Mouse (Mus musculus): ENCODE results near the gene Chmp3. TPM values are rescaled to one million over a fixed set of nuclear protein-coding genes. Genes with fewer than 3 reads are reported as not detected.

Chmp3 gene
- total and polyA plus RNA-seq, 3 experiments, result 34.4 to 59.0 (median 45.7) TPM

- 55% methylated on average over 4 of the region's 4 CpGs for WGBS
- Histone ChIP-seq H3K9ac (ENCODE audit: low read depth, low read length) (no peak overlapping the region), H3K36me3 (ENCODE audit: control insufficient read depth, insufficient read depth, low read length) (peaks cover 16% of the 10 kb centered on the region), H3K27ac (no peak overlapping the region; the same call in 1 of the 2 replicates), H3K4me1 (ENCODE audit: control insufficient read depth, insufficient read depth, low read length) (peaks cover 3% of the 10 kb centered on the region), H3K79me2 (replicated peaks; ENCODE audit: control insufficient read depth, insufficient read depth, low read length) (no peaks in the 10 kb centered on the region), H3K27me3 (ENCODE audit: control insufficient read depth, insufficient read depth, low read length) (no peaks in the 10 kb centered on the region), H3K4me3 (no peak overlapping the region)
- no peak for DNase-seq
- intact Hi-C loops (cut with DNase I), result no loop called here
- no peak for TF ChIP-seq EP300 (IDR thresholded peaks at IDR 0.05; ENCODE audit: insufficient read depth, low read depth, low read length)
Measured at GRCm38 (mm10) chr6:71504091-71504490, 39.5 kb upstream of the Chmp3 start.

GRCm38 (mm10) chr6:71505671-71506070 is 37.9 kb upstream of the Chmp3 start:
- peaks cover 11% of the 10 kb centered on the region for H3K36me3 ChIP-seq (ENCODE audit: control insufficient read depth, insufficient read depth, low read length)
- 96% methylated on average over 2 of the region's 2 CpGs for WGBS
- no peaks in the 10 kb centered on the region for H3K27me3 ChIP-seq (ENCODE audit: control insufficient read depth, insufficient read depth, low read length)
- TF ChIP-seq EP300 (IDR thresholded peaks at IDR 0.05; ENCODE audit: insufficient read depth, low read depth, low read length), result no peak
- TF ChIP-seq POLR2A (IDR thresholded peaks at IDR 0.05; ENCODE audit: insufficient read depth, low read depth, low read length), result no peak
- no peak for TF ChIP-seq CTCF (IDR thresholded peaks at IDR 0.05)
- DNase-seq, result no peak
- no peak overlapping the region for H3K4me3 ChIP-seq
- H3K27ac ChIP-seq, result no peak overlapping the region
- peaks cover 3% of the 10 kb centered on the region for H3K4me1 ChIP-seq (ENCODE audit: control insufficient read depth, insufficient read depth, low read length)
- no peaks in the 10 kb centered on the region; the same call in 1 of the 2 replicates for H3K79me2 ChIP-seq (replicated peaks; ENCODE audit: control insufficient read depth, insufficient read depth, low read length)
- H3K9ac ChIP-seq (ENCODE audit: low read depth, low read length), result no peak overlapping the region
- intact Hi-C loops (cut with DNase I), result no loop called here

GRCm38 (mm10) chr6:71519476-71519875 is 24.1 kb upstream of the Chmp3 start:
- WGBS, result 79% methylated on average over 4 of the region's 4 CpGs
- no peak overlapping the region for H3K9ac ChIP-seq (ENCODE audit: low read depth, low read length)
- intact Hi-C loops (cut with DNase I), result no loop called here
- DNase-seq, result no peak
- no peak for TF ChIP-seq CTCF (IDR thresholded peaks at IDR 0.05)
- TF ChIP-seq POLR2A (IDR thresholded peaks at IDR 0.05; ENCODE audit: insufficient read depth, low read depth, low read length), result no peak
- no peaks in the 10 kb centered on the region for H3K79me2 ChIP-seq (replicated peaks; ENCODE audit: control insufficient read depth, insufficient read depth, low read length)
- no peaks in the 10 kb centered on the region for H3K36me3 ChIP-seq (ENCODE audit: control insufficient read depth, insufficient read depth, low read length)
- no peaks in the 10 kb centered on the region for H3K4me1 ChIP-seq (ENCODE audit: control insufficient read depth, insufficient read depth, low read length)
- H3K27me3 ChIP-seq (ENCODE audit: control insufficient read depth, insufficient read depth, low read length), result no peaks in the 10 kb centered on the region
- no peak overlapping the region for H3K4me3 ChIP-seq
- no peak overlapping the region for H3K27ac ChIP-seq

GRCm38 (mm10) chr6:71525556-71525955 is 18.0 kb upstream of the Chmp3 start:
- H3K27ac ChIP-seq, result no peak overlapping the region
- DNase-seq, result no peak
- no peak overlapping the region for H3K4me3 ChIP-seq
- no peaks in the 10 kb centered on the region for H3K4me1 ChIP-seq (ENCODE audit: control insufficient read depth, insufficient read depth, low read length)
- H3K27me3 ChIP-seq (ENCODE audit: control insufficient read depth, insufficient read depth, low read length), result no peaks in the 10 kb centered on the region
- H3K79me2 ChIP-seq (replicated peaks; ENCODE audit: control insufficient read depth, insufficient read depth, low read length), result no peaks in the 10 kb centered on the region
- WGBS, result 45% methylated on average over 3 of the region's 3 CpGs
- H3K9ac ChIP-seq (ENCODE audit: low read depth, low read length), result no peak overlapping the region
- H3K36me3 ChIP-seq (ENCODE audit: control insufficient read depth, insufficient read depth, low read length), result no peaks in the 10 kb centered on the region
- no peak for TF ChIP-seq EP300 (IDR thresholded peaks at IDR 0.05; ENCODE audit: insufficient read depth, low read depth, low read length)
- no peak for TF ChIP-seq CTCF (IDR thresholded peaks at IDR 0.05)
- no peak for TF ChIP-seq POLR2A (IDR thresholded peaks at IDR 0.05; ENCODE audit: insufficient read depth, low read depth, low read length)
- intact Hi-C loops (cut with DNase I), result no loop called here

- WGBS, result 83% methylated on average over 10 of the region's 10 CpGs
- intact Hi-C loops (cut with DNase I), result no loop called here
- H3K36me3 ChIP-seq (ENCODE audit: control insufficient read depth, insufficient read depth, low read length), result no peaks in the 10 kb centered on the region
- H3K27ac ChIP-seq, result no peak overlapping the region
- no peaks in the 10 kb centered on the region for H3K4me1 ChIP-seq (ENCODE audit: control insufficient read depth, insufficient read depth, low read length)
- no peaks in the 10 kb centered on the region for H3K27me3 ChIP-seq (ENCODE audit: control insufficient read depth, insufficient read depth, low read length)
- H3K4me3 ChIP-seq, result no peak overlapping the region
- TF ChIP-seq EP300 (IDR thresholded peaks at IDR 0.05; ENCODE audit: insufficient read depth, low read depth, low read length) (no peak), POLR2A (IDR thresholded peaks at IDR 0.05; ENCODE audit: insufficient read depth, low read depth, low read length) (no peak), CTCF (IDR thresholded peaks at IDR 0.05) (no peak)
- no peaks in the 10 kb centered on the region for H3K79me2 ChIP-seq (replicated peaks; ENCODE audit: control insufficient read depth, insufficient read depth, low read length)
- no peak for DNase-seq
- no peak overlapping the region for H3K9ac ChIP-seq (ENCODE audit: low read depth, low read length)
Measured at GRCm38 (mm10) chr6:71527056-71527455, 16.5 kb upstream of the Chmp3 start.

GRCm38 (mm10) chr6:71527826-71528225 is 15.8 kb upstream of the Chmp3 start:
- DNase-seq, result no peak
- no peak overlapping the region for H3K27ac ChIP-seq
- no peaks in the 10 kb centered on the region for H3K36me3 ChIP-seq (ENCODE audit: control insufficient read depth, insufficient read depth, low read length)
- no peak overlapping the region for H3K9ac ChIP-seq (ENCODE audit: low read depth, low read length)
- H3K4me3 ChIP-seq, result no peak overlapping the region
- TF ChIP-seq CTCF (IDR thresholded peaks at IDR 0.05) (no peak), POLR2A (IDR thresholded peaks at IDR 0.05; ENCODE audit: insufficient read depth, low read depth, low read length) (no peak), EP300 (IDR thresholded peaks at IDR 0.05; ENCODE audit: insufficient read depth, low read depth, low read length) (no peak)
- H3K4me1 ChIP-seq (ENCODE audit: control insufficient read depth, insufficient read depth, low read length), result no peaks in the 10 kb centered on the region
- H3K79me2 ChIP-seq (replicated peaks; ENCODE audit: control insufficient read depth, insufficient read depth, low read length), result no peaks in the 10 kb centered on the region
- intact Hi-C loops (cut with DNase I), result no loop called here
- no peaks in the 10 kb centered on the region for H3K27me3 ChIP-seq (ENCODE audit: control insufficient read depth, insufficient read depth, low read length)
- WGBS, result 87% methylated on average over 9 of the region's 9 CpGs
